Mouse (Mus musculus): ENCODE data around the gene Ces1c.
A peak's percentile ranks its signal among the peaks of the same experiment; 100 is the strongest.

DNA sequence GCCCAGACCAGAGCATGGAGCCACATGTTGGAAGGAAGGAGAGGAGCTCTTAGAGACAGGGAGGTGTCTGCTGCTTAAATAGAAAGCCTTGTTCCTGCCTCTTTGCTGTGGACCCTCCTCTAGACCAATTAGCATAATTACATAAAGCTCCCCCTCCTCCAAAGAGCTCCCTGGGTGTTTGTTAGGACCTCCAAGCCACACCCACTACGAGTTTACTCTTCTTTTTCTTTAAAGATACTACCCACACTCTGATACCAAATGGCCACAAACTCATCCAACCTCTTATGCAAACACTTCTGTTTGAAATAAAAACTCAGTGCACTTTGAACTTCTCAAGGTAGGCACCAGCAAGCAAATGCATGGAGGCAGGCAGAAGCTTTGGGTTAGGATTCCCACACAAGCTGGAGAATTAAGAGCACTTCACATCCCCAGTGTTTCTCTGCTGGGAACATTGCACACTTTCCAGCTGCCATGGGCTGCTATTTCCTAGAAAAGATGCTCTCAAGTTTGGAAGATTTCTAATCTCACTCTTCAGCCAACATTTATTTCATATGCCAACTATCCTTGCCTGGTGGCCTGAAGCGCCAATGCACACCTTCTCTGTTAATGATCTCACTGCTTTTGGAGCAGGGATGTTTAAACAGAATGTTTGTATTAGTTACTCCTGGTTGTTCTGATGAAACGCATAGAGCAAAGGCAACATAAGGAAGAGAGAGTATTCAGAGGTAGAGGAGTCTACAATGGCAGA, at the start of gene Ces1c:
- TF ChIP-seq POLR2A (IDR thresholded peaks at IDR 0.05; ENCODE audit: extremely low read depth, insufficient read depth, low read length) (peak; percentile 74; the same call in 1 of the 2 replicates), CTCF (IDR thresholded peaks at IDR 0.05; ENCODE audit: low read depth, low read length) (no peak)
